Mouse (Mus musculus): ENCODE data around the gene Vmn2r78. TPM values are rescaled to one million over a fixed set of nuclear protein-coding genes. Genes with fewer than 3 reads are reported as not detected.
"Not testable (repeated sequence)": the region's sequence is repeated elsewhere in the genome, so short reads cannot be mapped to it uniquely, and the experiment has no call there.

The Vmn2r78 gene
- not detected for total RNA-seq (2021)
- long read RNA-seq, experiment 1 = 0 reads
- long read RNA-seq, experiment 2 = 0 reads

GRCm38 (mm10) chr7:86914794-86915193 lies at the start of gene Vmn2r78:
Gene Vmn2r78, plus strand, starts transcription at chr7:86915094.
- not testable (repeated sequence) for DNase-seq (ENCODE audit: low spot score in 2 of 2)

DNA sequence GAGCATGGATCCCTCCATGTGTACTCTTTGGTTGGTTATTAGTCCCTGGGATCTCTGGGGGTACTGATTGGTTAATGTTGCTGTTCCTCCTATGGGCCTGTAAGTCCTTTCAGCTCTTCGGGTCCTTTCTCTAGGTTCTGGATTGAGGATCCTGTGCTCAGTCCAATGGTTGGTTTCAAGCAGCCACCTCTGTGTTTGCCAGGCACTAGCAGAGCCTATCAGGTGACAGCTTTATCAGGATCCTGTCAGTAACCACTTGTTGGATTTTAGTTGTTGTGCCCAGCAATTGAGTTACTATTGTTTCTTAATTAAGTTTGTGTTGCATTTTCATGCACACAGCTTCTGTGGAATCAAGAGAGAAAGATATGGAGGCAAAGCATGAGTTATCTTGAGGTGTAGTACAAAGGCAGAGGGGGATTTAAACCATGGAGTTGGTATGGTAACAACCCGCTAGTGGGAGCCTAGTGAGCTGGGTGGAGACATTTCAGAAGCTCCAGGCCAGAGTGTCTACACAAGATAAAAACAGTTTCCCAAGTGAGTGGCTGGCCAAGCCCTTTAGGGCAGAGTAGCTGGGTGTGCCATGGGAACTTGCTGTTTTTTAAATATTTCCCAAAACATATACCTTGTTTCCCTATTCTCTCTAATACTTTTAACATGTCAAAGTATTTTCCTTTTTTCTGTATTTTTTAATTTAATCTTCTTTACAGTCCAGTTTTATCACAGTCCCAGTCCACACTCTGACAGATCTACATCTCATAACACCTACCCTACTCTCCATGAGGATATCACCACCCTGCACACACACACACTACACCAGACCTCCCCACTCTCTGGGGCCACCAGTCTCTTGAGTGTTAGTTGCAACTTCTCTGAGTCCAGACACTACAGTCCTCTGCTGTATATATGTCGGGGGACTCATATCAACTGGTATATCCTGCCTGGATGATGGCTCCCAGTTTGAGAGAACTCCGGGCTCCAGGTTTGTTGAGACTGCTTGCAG lies 25.1 kb upstream of the Vmn2r78 start:
- no peak for DNase-seq (ENCODE audit: low spot score in 2 of 2)

DNA sequence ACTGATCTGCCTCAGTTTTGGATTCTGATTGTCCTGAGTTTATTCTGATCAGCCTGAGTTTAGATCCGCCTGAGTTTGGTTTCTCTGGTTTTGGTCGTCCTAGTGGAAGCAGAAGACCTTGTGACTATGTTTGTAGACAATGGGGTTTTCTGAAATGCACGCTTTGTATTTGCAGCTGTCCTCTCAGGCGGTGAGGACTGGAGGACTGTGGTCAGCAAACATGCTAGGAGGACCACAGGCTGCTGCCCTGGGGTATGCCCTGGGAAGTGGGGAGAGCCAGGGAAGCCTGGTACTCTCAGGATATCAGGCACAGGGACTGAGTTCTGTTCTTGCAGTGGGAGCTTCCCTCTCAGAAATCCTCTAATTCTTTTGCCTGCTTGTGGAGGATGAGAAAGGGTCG lies 22.4 kb downstream of the Vmn2r78 start:
- no peak for DNase-seq (ENCODE audit: low spot score in 2 of 2)

GRCm38 (mm10) chr7:86994700-86995099 lies 79.8 kb downstream of the Vmn2r78 start:
- no peak for DNase-seq (ENCODE audit: low spot score in 2 of 2)

GRCm38 (mm10) chr7:86995815-86996214 lies 80.9 kb downstream of the Vmn2r78 start, which contains the start of gene Vmn2r79:
Gene Vmn2r79, plus strand, starts transcription at chr7:86996115.
- DNase-seq (ENCODE audit: low spot score in 2 of 2) = not testable (repeated sequence)

Other genes with a start within 250 kb of the Vmn2r78 start
- gene Olfr292, start 226.8 kb upstream of the Vmn2r78 start, total RNA-seq (2021) = not detected
- gene Folh1, start 139.2 kb upstream of the Vmn2r78 start, total RNA-seq (2021) = 1 to 10 TPM; 1.1 to 1.2 TPM
- gene Vmn2r77, start 120.1 kb upstream of the Vmn2r78 start, total RNA-seq (2021) = not detected
- under 1 TPM in 1 of 2 experiments, not detected in 1; 0.03 TPM for gene Vmn2r79, start 81.0 kb downstream of the Vmn2r78 start, total RNA-seq (2021)

All from adrenal gland, postnatal 4 days (tissue).